Mouse (Mus musculus) C2C12 (cell line): ENCODE measurements around the gene Ankrd13a.

Experiments
- MAX ChIP-seq: IDR thresholded peaks from one replicate; pipeline ENCODE4 v1.6.1; 2011; ENCODE audit warnings: mild to moderate bottlenecking, control low read depth
- MYOD1 ChIP-seq: IDR thresholded peaks from one replicate; pipeline ENCODE4 v1.6.1; 2011; ENCODE audit warnings: low read depth; ENCODE audit not compliant: control insufficient read depth, insufficient read length
- USF1 ChIP-seq: IDR thresholded peaks from one replicate; pipeline ENCODE4 v1.6.1; 2011; ENCODE audit warnings: low read depth, mild to moderate bottlenecking, control low read depth, moderate library complexity

DNA sequence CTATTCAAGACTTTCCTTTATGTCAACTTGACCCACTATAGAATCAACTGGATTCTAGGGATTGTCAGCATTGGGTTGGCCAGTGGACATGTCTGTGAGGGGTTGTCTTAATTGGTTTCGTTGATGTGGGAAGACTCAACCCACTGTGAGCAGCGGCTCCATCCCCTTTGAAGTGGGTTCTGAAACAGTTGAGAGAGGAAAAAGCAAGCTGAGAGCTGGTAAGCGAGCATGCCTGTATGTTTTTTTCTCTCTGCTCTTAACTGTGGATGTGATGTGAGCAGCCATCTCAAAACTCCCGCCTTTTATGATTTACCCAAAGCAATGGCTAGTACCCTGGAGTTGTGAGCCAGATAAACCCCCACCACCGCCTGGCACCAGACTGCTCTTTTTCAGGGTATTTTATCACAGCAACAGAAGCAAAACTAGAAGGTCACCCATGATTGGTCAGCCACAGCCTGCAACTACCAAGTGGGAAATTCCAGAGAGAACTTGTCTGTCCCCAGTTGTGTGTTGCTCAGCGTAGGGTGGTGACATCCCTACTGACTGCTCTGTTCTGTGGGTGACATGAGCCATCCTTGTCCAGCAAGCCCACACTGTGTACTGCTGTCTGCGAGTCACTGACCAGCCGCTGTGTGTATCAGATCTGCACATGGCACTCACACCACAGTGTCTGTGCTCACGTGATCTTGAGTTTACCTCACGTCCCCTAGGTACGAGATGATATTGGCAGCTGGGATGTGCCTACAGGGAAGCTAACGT lies 9.1 kb downstream of the Ankrd13a start:
- TF ChIP-seq MYOD1 (no peak), USF1 (no peak), MAX (no peak)
